Mouse (Mus musculus): ENCODE results near the gene Rpgrip1.
"Not testable (repeated sequence)": the region's sequence is repeated elsewhere in the genome, so short reads cannot be mapped to it uniquely, and the experiment has no call there.

Rpgrip1 gene

GRCm38 (mm10) chr14:52110346-52110745, at the start of gene Rpgrip1:
Rpgrip1 (plus strand) TSS chr14:52110704.
- DNase-seq (ENCODE audit: low spot score in 2 of 2): no peak

- DNase-seq (ENCODE audit: low spot score in 2 of 2): peak in 1 of 2 experiments; percentile 13
These were observed 49.7 kb upstream of the Rpgrip1 start for GRCm38 (mm10) chr14:52060800-52061199.

GRCm38 (mm10) chr14:52061798-52062197, 48.7 kb upstream of the Rpgrip1 start:
- no peak for DNase-seq (ENCODE audit: low spot score in 2 of 2)

- no peak for DNase-seq (ENCODE audit: low spot score in 2 of 2)
These were observed 44.4 kb upstream of the Rpgrip1 start for GRCm38 (mm10) chr14:52066135-52066534.

- no peak for DNase-seq (ENCODE audit: low spot score in 2 of 2)
These were observed 38.8 kb upstream of the Rpgrip1 start for GRCm38 (mm10) chr14:52071599-52072137.

- DNase-seq (ENCODE audit: low spot score in 2 of 2): no peak
These were observed 27.4 kb upstream of the Rpgrip1 start for GRCm38 (mm10) chr14:52083083-52083482.

- DNase-seq (ENCODE audit: low spot score in 2 of 2): no peak
These were observed 16.0 kb upstream of the Rpgrip1 start for GRCm38 (mm10) chr14:52094533-52094932.

GRCm38 (mm10) chr14:52097191-52097590, 13.3 kb upstream of the Rpgrip1 start:
- DNase-seq (ENCODE audit: low spot score in 2 of 2): not testable (repeated sequence)

- DNase-seq (ENCODE audit: low spot score in 2 of 2): not testable (repeated sequence)
These were observed 12.1 kb upstream of the Rpgrip1 start for GRCm38 (mm10) chr14:52098387-52098786.

- no peak for DNase-seq (ENCODE audit: low spot score in 2 of 2)
These were observed 10.9 kb upstream of the Rpgrip1 start for GRCm38 (mm10) chr14:52099563-52099962.

- DNase-seq (ENCODE audit: low spot score in 2 of 2): no peak
These were observed 10.1 kb upstream of the Rpgrip1 start for GRCm38 (mm10) chr14:52100170-52100960.

- DNase-seq (ENCODE audit: low spot score in 2 of 2): no peak
These were observed 9.0 kb upstream of the Rpgrip1 start for GRCm38 (mm10) chr14:52101285-52102157.

GRCm38 (mm10) chr14:52103474-52103855, 7.0 kb upstream of the Rpgrip1 start:
- no peak for DNase-seq (ENCODE audit: low spot score in 2 of 2)

- peak; percentile 100 for DNase-seq (ENCODE audit: low spot score in 2 of 2)
These were observed 6.4 kb upstream of the Rpgrip1 start, which contains the start of gene Hnrnpc for GRCm38 (mm10) chr14:52103856-52104676. Hnrnpc (minus strand) TSS chr14:52104028.

GRCm38 (mm10) chr14:52104677-52105285, 5.7 kb upstream of the Rpgrip1 start:
- no peak for DNase-seq (ENCODE audit: low spot score in 2 of 2)

GRCm38 (mm10) chr14:52105308-52105707, 5.2 kb upstream of the Rpgrip1 start:
- no peak for DNase-seq (ENCODE audit: low spot score in 2 of 2)

- DNase-seq (ENCODE audit: low spot score in 2 of 2): peak; percentile 65 to 71
These were observed 3.8 kb upstream of the Rpgrip1 start for GRCm38 (mm10) chr14:52106741-52107140.

- no peak for DNase-seq (ENCODE audit: low spot score in 2 of 2)
These were observed 2.5 kb upstream of the Rpgrip1 start for GRCm38 (mm10) chr14:52108025-52108424.

- no peak for DNase-seq (ENCODE audit: low spot score in 2 of 2)
These were observed 3.6 kb downstream of the Rpgrip1 start for GRCm38 (mm10) chr14:52114101-52114500.

GRCm38 (mm10) chr14:52117241-52117640, 6.7 kb downstream of the Rpgrip1 start:
- no peak for DNase-seq (ENCODE audit: low spot score in 2 of 2)

GRCm38 (mm10) chr14:52118456-52118822, 7.9 kb downstream of the Rpgrip1 start:
- DNase-seq (ENCODE audit: low spot score in 2 of 2): no peak
